Mouse (Mus musculus) midbrain, embryonic 14.5 days (tissue): Measurements from ENCODE around the gene Pold4. TPM values are rescaled to one million over a fixed set of nuclear protein-coding genes. Genes with fewer than 3 reads are reported as not detected.

ENCODE experiments used
- ATAC-seq: fragments of 200-750 bp; cut with Nextera tagmentation; 2 replicates; pipeline ENCODE4 v1.8.0; 2017; ENCODE audit warnings: moderate number of reproducible peaks, moderate library complexity; ENCODE audit not compliant: low FRiP score, low TSS enrichment
- DNase-seq: peaks from one replicate; pipeline ENCODE4 v3.0.0-alpha.2; 2015
- H3K27ac ChIP-seq: fragments of 300-500 bp; sonication (generic); replicated peaks from 2 replicates; pipeline ENCODE4 v1.5.1; 2014; ENCODE audit warnings: mild to moderate bottlenecking, low read depth, low read length, moderate library complexity
- H3K27me3 ChIP-seq: fragments of 300-500 bp; sonication (generic); 2 replicates; pipeline ENCODE4 v1.6.1; 2014; ENCODE audit warnings: low read length, control low read depth, mixed read lengths; ENCODE audit not compliant: control insufficient read depth, insufficient read depth
- H3K36me3 ChIP-seq: fragments of 300-500 bp; sonication (generic); 2 replicates; pipeline ENCODE4 v1.6.1; 2014; ENCODE audit warnings: low read length, control low read depth; ENCODE audit not compliant: control insufficient read depth, insufficient read depth
- H3K4me1 ChIP-seq: fragments of 300-500 bp; sonication (generic); 2 replicates; pipeline ENCODE4 v1.6.1; 2014; ENCODE audit warnings: mild to moderate bottlenecking, antibody characterized with exemption, low read length, control low read depth; ENCODE audit not compliant: control insufficient read depth, insufficient read depth
- H3K4me2 ChIP-seq: fragments of 300-500 bp; sonication (generic); 2 replicates; pipeline ENCODE4 v1.6.1; 2014; ENCODE audit warnings: mild to moderate bottlenecking, low read length, moderate library complexity
- H3K4me3 ChIP-seq: fragments of 300-500 bp; sonication (generic); replicated peaks from 2 replicates; pipeline ENCODE4 v1.5.1; 2014; ENCODE audit warnings: low read depth, low read length
- H3K9ac ChIP-seq: fragments of 300-500 bp; sonication (generic); replicated peaks from 2 replicates; pipeline ENCODE4 v1.6.1; 2014; ENCODE audit warnings: mild to moderate bottlenecking, low read length, moderate library complexity
- H3K9me3 ChIP-seq: fragments of 300-500 bp; sonication (generic); 2 replicates; pipeline ENCODE4 v1.6.1; 2016; ENCODE audit warnings: low read length, control low read depth, mixed read lengths; ENCODE audit not compliant: control insufficient read depth
- WGBS: fragments of 180-500 bp; shearing (Covaris S2); extraction: QIAGEN DNeasy Blood & Tissue Kit; methylation state at CpG from one replicate; pipeline ENCODE4 v1.1.7; 2014; 5-methylcytosine and 5-hydroxymethylcytosine counted together
- polyA plus RNA-seq: library from polyadenylated mRNA; unstranded; fragments of >200 nt; fragmentation: Nextera tagmentation; extraction: Ambion mirVana; gene quantifications from 2 replicates; pipeline ENCODE4 v1.2.1, GENCODE M21; 2014

The Pold4 gene
- polyA plus RNA-seq, result 18.5 and 19.1 TPM in 2 replicates

- 9% methylated on average over 26 of the region's 26 CpGs for WGBS
- H3K27ac ChIP-seq, result peak within 1 kb of the TSS; percentile 74
These were observed at the start of gene Pold4 for GRCm38 (mm10) chr19:4231253-4232185. Gene Pold4, plus strand, starts transcription at chr19:4231899.

GRCm38 (mm10) chr19:4183689-4184088, 48.0 kb upstream of the Pold4 start:
- WGBS, result 63% methylated on average over 2 of the region's 2 CpGs
- no peak overlapping the region for H3K9ac ChIP-seq
- H3K36me3 ChIP-seq, result no peaks in the 10 kb centered on the region
- no peaks in the 10 kb centered on the region for H3K9me3 ChIP-seq
- no peak overlapping the region for H3K27ac ChIP-seq
- H3K27me3 ChIP-seq, result no peaks in the 10 kb centered on the region
- DNase-seq (no peak), ATAC-seq (no peak)
- H3K4me3 ChIP-seq, result no peak overlapping the region
- H3K4me1 ChIP-seq, result no peaks in the 10 kb centered on the region
- no peak overlapping the region for H3K4me2 ChIP-seq

More at GRCm38 (mm10) chr19:4231253-4232185, at the start of gene Pold4:
- H3K4me2 ChIP-seq, result peak within 1 kb of the TSS; percentile 86
- H3K4me1 ChIP-seq, result peaks cover 11% of the 10 kb centered on the region
- peak within 1 kb of the TSS; percentile 55 for H3K4me3 ChIP-seq
- no peaks in the 10 kb centered on the region for H3K36me3 ChIP-seq
- ATAC-seq (peak; percentile 87), DNase-seq (peak; percentile 96)
- H3K27me3 ChIP-seq, result no peaks in the 10 kb centered on the region
- H3K9ac ChIP-seq, result peak within 1 kb of the TSS; percentile 68
- H3K9me3 ChIP-seq, result no peaks in the 10 kb centered on the region

- Histone ChIP-seq H3K4me2 (no peak overlapping the region), H3K9me3 (no peaks in the 10 kb centered on the region), H3K9ac (no peak overlapping the region), H3K27ac (no peak overlapping the region), H3K36me3 (no peaks in the 10 kb centered on the region), H3K4me3 (no peak overlapping the region), H3K4me1 (no peaks in the 10 kb centered on the region), H3K27me3 (no peaks in the 10 kb centered on the region)
- 66% methylated on average over 15 of the region's 15 CpGs for WGBS
- DNase-seq (no peak), ATAC-seq (no peak; the same call in 1 of the 2 replicates)
These were observed 46.4 kb upstream of the Pold4 start for GRCm38 (mm10) chr19:4184976-4185975.

- no peak overlapping the region for H3K9ac ChIP-seq
- H3K36me3 ChIP-seq, result no peaks in the 10 kb centered on the region
- H3K27me3 ChIP-seq, result no peaks in the 10 kb centered on the region
- no peak overlapping the region for H3K4me2 ChIP-seq
- no peaks in the 10 kb centered on the region for H3K4me1 ChIP-seq
- no peak overlapping the region for H3K27ac ChIP-seq
- no peak overlapping the region for H3K4me3 ChIP-seq
- H3K9me3 ChIP-seq, result no peaks in the 10 kb centered on the region
- ATAC-seq (no peak), DNase-seq (no peak)
- WGBS, result 74% methylated on average over 3 of the region's 3 CpGs
These were observed 44.4 kb upstream of the Pold4 start for GRCm38 (mm10) chr19:4187303-4187702.

GRCm38 (mm10) chr19:4189051-4189620, 42.6 kb upstream of the Pold4 start:
- H3K4me1 ChIP-seq, result peaks cover 11% of the 10 kb centered on the region
- no peak overlapping the region for H3K27ac ChIP-seq
- no peak overlapping the region for H3K4me3 ChIP-seq
- 86% methylated on average over 12 of the region's 12 CpGs for WGBS
- no peaks in the 10 kb centered on the region for H3K27me3 ChIP-seq
- ATAC-seq (no peak), DNase-seq (no peak)
- H3K4me2 ChIP-seq, result no peak overlapping the region
- no peak overlapping the region for H3K9ac ChIP-seq
- H3K36me3 ChIP-seq, result peaks cover 11% of the 10 kb centered on the region
- H3K9me3 ChIP-seq, result no peaks in the 10 kb centered on the region

- Histone ChIP-seq H3K36me3 (peaks cover 28% of the 10 kb centered on the region), H3K9ac (peak within 1 kb of the TSS; percentile 94), H3K4me2 (peak within 1 kb of the TSS; percentile 86), H3K4me3 (peak within 1 kb of the TSS; percentile 91), H3K9me3 (no peaks in the 10 kb centered on the region), H3K27ac (peak within 1 kb of the TSS; percentile 89), H3K4me1 (peaks cover 11% of the 10 kb centered on the region), H3K27me3 (no peaks in the 10 kb centered on the region)
- ATAC-seq (0 out of 2 replicates have a peak, but pooled peaks have one; percentile 9), DNase-seq (no peak)
- WGBS, result 66% methylated on average over 4 of the region's 4 CpGs
These were observed 40.8 kb upstream of the Pold4 start, which contains the start of gene Tbc1d10c for GRCm38 (mm10) chr19:4190831-4191334. Gene Tbc1d10c, minus strand, starts transcription at chr19:4191284.

GRCm38 (mm10) chr19:4191528-4192250, 40.0 kb upstream of the Pold4 start, which contains the start of gene Ppp1ca:
Gene Ppp1ca, plus strand, starts transcription at chr19:4192065.
- peak; percentile 97 for DNase-seq
- Histone ChIP-seq H3K4me2 (peak within 1 kb of the TSS; percentile 86), H3K27ac (peak within 1 kb of the TSS; percentile 89), H3K27me3 (no peaks in the 10 kb centered on the region), H3K9ac (peak within 1 kb of the TSS; percentile 94), H3K9me3 (no peaks in the 10 kb centered on the region), H3K4me1 (peaks cover 11% of the 10 kb centered on the region), H3K36me3 (peaks cover 36% of the 10 kb centered on the region), H3K4me3 (peak within 1 kb of the TSS; percentile 91)
- peak; percentile 95 for ATAC-seq
- WGBS, result 7% methylated on average over 40 of the region's 47 CpGs
